Mouse (Mus musculus): ENCODE data around the gene Ulk1.

GRCm38 (mm10) chr5:110779998-110780760, 29.7 kb downstream of the Ulk1 start, which contains the start of gene Pus1:
- TF ChIP-seq CTCF (IDR thresholded peaks at IDR 0.05; ENCODE audit: low read depth) (no peak), EP300 (IDR thresholded peaks at IDR 0.05; ENCODE audit: low read depth) (no peak)
